Mouse (Mus musculus): ENCODE data around the gene Il17a.

DNA sequence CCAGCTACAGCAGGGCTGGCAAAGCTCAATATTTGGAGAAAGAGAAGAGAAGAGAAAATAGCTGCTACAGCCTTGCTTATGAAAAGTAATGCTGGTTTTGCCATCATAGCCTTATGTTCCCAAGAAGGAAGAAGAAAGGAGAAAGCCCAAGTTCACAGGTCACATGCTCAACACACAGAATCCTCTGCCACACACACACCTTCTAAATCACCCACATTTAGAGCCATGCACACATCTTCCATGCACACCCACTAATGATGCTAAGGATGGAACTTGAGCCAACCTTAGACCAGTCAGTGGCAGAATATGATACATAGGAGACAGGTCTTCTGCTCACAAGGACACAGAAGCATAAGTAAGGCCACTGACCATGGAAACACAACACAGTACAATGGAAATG lies 47.9 kb upstream of the Il17a start:
- no peak for TF ChIP-seq CTCF (IDR thresholded peaks at IDR 0.05; ENCODE audit: extremely low read depth, insufficient read length, insufficient replicate concordance, low read depth, low read length)
- no peak for TF ChIP-seq POLR2A (IDR thresholded peaks at IDR 0.05; ENCODE audit: low read depth, low read length)

Measured in small intestine, adult 2 months (tissue).